Mouse (Mus musculus): ENCODE results near the gene Mid1.
"Not testable (repeated sequence)": the region's sequence is repeated elsewhere in the genome, so short reads cannot be mapped to it uniquely, and the experiment has no call there.

- TF ChIP-seq POLR2A (IDR thresholded peaks at IDR 0.05; ENCODE audit: insufficient read depth, low read depth, low read length); CTCF (IDR thresholded peaks at IDR 0.05): not testable (repeated sequence)
Observed at GRCm38 (mm10) chrX:169974456-169974855, 289.5 kb downstream of the Mid1 start.

Data from heart, adult 2 months (tissue).